Mouse (Mus musculus) heart, embryonic 13.5 days (tissue): ENCODE results near the gene Gng10. TPM values are rescaled to one million over a fixed set of nuclear protein-coding genes. Genes with fewer than 3 reads are reported as not detected.
A peak's percentile ranks its signal among the peaks of the same experiment; 100 is the strongest.

ENCODE experiments used
- ATAC-seq: fragments of 200-750 bp; cut with Nextera tagmentation; 2 replicates; pipeline ENCODE4 v1.8.0; 2017; ENCODE audit warnings: moderate TSS enrichment; ENCODE audit not compliant: insufficient number of reproducible peaks, low FRiP score, low TSS enrichment; ENCODE audit errors: extremely low read depth
- H3K27ac ChIP-seq: fragments of 300-500 bp; sonication (generic); replicated peaks from 2 replicates; pipeline ENCODE4 v1.5.1; 2015; ENCODE audit warnings: moderate library complexity, mild to moderate bottlenecking, inconsistent platforms
- H3K27me3 ChIP-seq: fragments of 300-500 bp; sonication (generic); replicated peaks from 2 replicates; pipeline ENCODE4 v1.6.1; 2015; ENCODE audit warnings: mild to moderate bottlenecking, inconsistent platforms
- H3K36me3 ChIP-seq: fragments of 300-500 bp; sonication (generic); 2 replicates; pipeline ENCODE4 v1.6.1; 2015; ENCODE audit warnings: mild to moderate bottlenecking, inconsistent platforms
- H3K4me1 ChIP-seq: fragments of 300-500 bp; sonication (generic); 2 replicates; pipeline ENCODE4 v1.6.1; 2015; ENCODE audit warnings: inconsistent platforms
- H3K4me2 ChIP-seq: fragments of 300-500 bp; sonication (generic); 2 replicates; pipeline ENCODE4 v1.6.1; 2015; ENCODE audit warnings: inconsistent platforms, mild to moderate bottlenecking, moderate library complexity
- H3K4me3 ChIP-seq: fragments of 300-500 bp; sonication (generic); 2 replicates; pipeline ENCODE4 v1.5.1; 2015; ENCODE audit warnings: moderate library complexity, mild to moderate bottlenecking, inconsistent platforms
- H3K9ac ChIP-seq: fragments of 300-500 bp; sonication (generic); 2 replicates; pipeline ENCODE4 v1.6.1; 2015; ENCODE audit warnings: inconsistent platforms, mild to moderate bottlenecking, moderate library complexity
- H3K9me3 ChIP-seq: fragments of 300-500 bp; sonication (generic); 2 replicates; pipeline ENCODE4 v1.6.1; 2016; ENCODE audit warnings: inconsistent platforms
- WGBS: fragments of 180-500 bp; shearing (Covaris S2); methylation state at CpG from one replicate; pipeline ENCODE4 v1.1.7; 2015; ENCODE audit warnings: mixed read lengths; 5-methylcytosine and 5-hydroxymethylcytosine counted together
- polyA plus RNA-seq: library from polyadenylated mRNA; unstranded; fragments of >200 nt; fragmentation: Nextera tagmentation; extraction: Ambion mirVana; gene quantifications from 2 replicates; pipeline ENCODE4 v1.2.1, GENCODE M21; 2015

Gene Gng10
- 46.6 and 47.8 TPM in 2 replicates for polyA plus RNA-seq

DNA sequence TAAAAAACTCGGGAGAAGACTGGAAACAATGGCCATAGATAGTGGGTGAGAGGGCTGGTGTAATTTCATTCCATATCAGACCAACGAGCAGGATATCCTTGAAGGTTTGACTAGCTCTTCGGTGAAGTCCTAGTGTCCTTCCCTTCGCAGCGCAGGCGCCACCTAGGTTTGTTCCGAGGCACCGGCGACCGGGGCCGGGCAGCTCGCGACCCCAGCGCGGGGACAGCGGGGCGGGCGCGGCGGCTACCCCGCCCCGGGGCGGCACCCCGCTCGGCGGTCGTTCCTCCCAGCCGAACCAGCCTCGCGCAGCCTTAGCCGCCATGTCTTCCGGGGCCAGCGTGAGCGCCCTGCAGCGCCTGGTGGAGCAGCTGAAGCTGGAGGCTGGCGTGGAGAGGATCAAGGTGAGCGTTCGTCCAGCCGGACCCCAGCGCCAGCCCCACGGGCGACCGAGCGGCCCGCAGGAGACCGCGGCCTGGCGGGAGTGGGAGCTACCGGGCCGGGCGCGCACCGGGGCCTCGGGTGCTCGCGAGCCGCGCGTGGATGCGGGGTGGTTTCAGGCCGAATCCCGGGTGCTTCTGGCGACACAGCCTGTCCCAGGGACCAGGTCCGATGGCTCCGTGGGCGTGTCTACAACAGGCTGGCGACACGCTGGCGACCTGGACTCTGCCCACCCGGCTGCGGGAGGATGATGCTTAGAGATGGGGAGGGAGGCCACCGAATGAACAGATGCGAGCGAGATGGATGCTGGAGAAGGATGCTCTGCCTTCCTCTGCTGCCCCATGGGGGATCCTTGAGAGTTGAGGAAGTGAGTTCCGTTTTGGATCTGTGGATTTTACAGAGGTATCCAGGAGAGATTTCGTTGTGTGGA is at the start of gene Gng10:
Gene Gng10, plus strand, starts transcription at position 171 of the 868 bp plus-strand sequence.
- Histone ChIP-seq H3K4me2 (peak within 1 kb of the TSS; percentile 81), H3K9me3 (no peaks in the 10 kb centered on the region), H3K36me3 (peaks cover under 1% of the 10 kb centered on the region; the same call in 1 of the 2 replicates), H3K27me3 (no peaks in the 10 kb centered on the region), H3K9ac (peak within 1 kb of the TSS; percentile 91), H3K27ac (peak within 1 kb of the TSS; percentile 53; the same call in 1 of the 2 replicates), H3K4me1 (peaks cover 11% of the 10 kb centered on the region), H3K4me3 (peak within 1 kb of the TSS; percentile 83)
- WGBS: 11% methylated on average over 70 of the region's 76 CpGs
- ATAC-seq: 0 out of 2 replicates have a peak, but pooled peaks have one; percentile 19

DNA sequence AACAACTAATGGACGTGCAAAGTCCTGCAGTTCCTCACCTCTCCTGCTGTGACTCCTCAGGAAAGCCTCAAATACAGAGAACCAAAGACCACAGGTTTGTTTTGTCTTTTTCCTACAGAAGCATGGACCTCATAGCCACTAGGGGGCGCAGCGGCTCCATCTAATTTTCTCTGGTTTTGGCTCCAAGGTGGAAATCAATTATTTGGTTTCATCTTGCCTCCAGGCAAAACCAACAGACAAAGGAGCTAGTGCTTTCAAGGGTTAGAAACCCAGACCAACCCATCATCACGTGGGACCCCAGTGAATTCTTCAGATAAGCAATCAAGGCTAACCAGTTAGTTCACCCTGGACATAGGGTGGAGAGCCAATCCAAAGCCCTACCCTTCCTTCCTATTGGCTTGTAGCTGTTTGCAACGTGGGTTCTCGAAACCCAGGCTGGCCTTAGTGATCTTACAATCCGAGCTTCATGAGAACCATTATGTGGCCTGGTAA is 49.7 kb upstream of the Gng10 start:
- no peak overlapping the region for H3K4me2 ChIP-seq
- peaks cover 7% of the 10 kb centered on the region for H3K4me1 ChIP-seq
- H3K4me3 ChIP-seq: no peak overlapping the region
- no peak overlapping the region for H3K9ac ChIP-seq
- H3K27me3 ChIP-seq: peaks cover 19% of the 10 kb centered on the region
- 16% methylated on average over 7 of the region's 7 CpGs for WGBS
- H3K36me3 ChIP-seq: no peaks in the 10 kb centered on the region
- H3K9me3 ChIP-seq: no peaks in the 10 kb centered on the region
- no peak for ATAC-seq
- H3K27ac ChIP-seq: no peak overlapping the region

DNA sequence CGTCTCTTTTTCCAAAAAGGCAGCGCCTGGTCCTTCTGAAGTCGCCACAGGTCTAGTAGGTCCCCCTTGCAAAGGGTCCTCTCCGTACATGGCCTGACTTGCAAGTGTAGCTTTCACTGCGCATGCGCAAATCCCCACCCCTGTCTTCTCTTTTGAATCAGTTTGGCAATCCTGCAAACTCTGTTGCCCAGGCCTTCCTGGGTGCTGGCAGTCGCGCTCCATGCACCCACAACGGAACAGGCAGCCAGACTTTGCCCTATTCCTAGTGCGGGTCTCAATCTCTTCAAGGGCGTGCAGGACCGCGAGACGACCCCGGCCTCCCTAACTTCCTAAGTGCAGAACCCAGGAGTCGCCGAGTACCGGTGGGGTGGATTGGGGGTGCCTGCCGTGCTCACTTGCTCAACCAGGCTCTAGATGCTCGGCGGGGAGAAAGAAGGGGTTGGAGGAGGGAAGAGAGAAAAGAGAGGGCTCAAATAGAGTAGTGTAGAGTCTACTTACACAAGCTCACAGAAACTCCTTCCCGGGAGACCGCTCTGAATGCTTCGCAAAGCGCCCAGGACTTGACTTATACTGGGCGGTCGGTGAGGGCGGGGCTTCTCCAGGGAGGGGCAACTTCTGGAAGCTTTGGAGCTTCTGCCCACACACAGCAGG is 48.2 kb upstream of the Gng10 start, which contains the start of gene Ptgr1:
Gene Ptgr1, minus strand, starts transcription at position 580 of the 651 bp plus-strand sequence.
- peak within 1 kb of the TSS; percentile 74 for H3K4me3 ChIP-seq
- WGBS: under 1% methylated on average over 28 of the region's 28 CpGs

DNA sequence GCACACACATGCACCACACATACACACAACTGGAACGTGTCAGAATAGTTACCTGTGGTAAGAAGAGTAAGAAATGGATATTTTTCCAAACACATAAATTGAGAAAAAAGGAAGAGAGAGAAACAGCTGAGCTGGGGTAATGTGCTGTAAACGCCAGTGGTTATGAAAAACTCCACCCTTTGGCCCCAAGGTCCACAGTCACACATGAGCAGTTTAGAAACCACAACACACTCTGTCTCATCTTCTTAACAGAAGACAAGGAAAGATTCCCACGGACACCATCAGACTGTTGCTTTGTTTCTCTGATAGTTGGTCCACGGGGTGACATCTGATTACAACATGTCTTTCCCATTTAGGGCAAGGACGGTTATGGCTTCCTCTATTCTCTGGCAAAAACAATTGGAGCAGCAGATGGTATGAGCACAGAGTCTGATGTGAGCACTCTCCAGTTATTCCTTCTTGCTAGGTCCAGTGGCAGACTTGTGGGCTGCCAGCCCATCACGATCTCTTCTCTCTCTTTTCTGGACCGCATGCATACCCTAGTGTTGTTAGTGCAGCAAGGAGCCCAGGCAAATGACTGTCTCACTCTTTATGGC is 45.5 kb upstream of the Gng10 start:
- no peak for ATAC-seq
- Histone ChIP-seq H3K27me3 (peaks cover 45% of the 10 kb centered on the region), H3K4me3 (no peak overlapping the region), H3K9me3 (no peaks in the 10 kb centered on the region), H3K4me1 (peaks cover 11% of the 10 kb centered on the region), H3K27ac (no peak overlapping the region), H3K9ac (no peak overlapping the region), H3K4me2 (no peak overlapping the region), H3K36me3 (no peaks in the 10 kb centered on the region)
- 84% methylated on average over 7 of the region's 7 CpGs for WGBS

More for the DNA sequence above, 48.2 kb upstream of the Gng10 start, which contains the start of gene Ptgr1:
- Histone ChIP-seq H3K9ac (peak within 1 kb of the TSS; percentile 83), H3K27ac (no peak within 1 kb of the TSS; the same call in 1 of the 2 replicates), H3K4me2 (peak within 1 kb of the TSS; percentile 87), H3K27me3 (peaks cover 28% of the 10 kb centered on the region), H3K4me1 (peaks cover 7% of the 10 kb centered on the region), H3K9me3 (no peaks in the 10 kb centered on the region), H3K36me3 (no peaks in the 10 kb centered on the region)
- no peak for ATAC-seq

DNA sequence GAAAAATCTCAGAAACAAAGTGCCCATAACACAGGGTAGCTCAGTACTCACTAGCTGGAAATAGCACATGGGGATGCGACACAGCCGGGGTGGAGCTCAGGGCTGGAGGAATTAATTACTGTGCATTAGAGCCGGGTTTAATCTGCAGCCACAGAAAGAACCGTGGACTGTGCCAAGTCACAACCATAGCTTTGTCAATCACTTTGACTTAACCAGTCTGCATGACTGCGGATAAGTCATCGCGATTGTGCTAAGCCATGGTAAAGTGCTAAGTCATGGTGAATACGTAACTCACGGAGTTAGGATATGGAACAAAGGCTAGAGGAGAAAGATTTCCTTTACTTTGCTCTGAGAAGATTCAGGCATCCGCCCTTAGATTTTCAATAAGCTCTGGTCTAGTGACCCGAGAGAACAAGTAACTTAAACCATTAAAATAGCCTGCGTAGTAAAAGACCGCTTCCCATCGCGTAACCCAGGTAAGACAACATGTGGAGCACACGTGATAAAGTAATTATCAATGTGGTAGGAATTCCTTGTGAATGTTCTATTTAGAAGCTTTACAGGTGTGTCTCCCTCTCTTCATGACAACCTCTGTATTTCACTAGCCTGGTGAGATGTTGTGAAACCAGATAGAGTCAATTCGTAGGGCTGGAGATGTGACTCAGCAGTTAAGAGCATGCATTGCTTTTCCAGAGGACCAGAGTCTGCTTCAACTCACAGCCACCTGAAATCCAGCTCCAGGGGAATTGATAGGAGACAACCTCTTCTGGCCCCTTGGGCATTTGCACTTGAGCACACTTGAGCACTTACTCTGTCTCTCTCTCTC is 44.1 kb upstream of the Gng10 start:
- H3K4me1 ChIP-seq: peaks cover 18% of the 10 kb centered on the region
- no peak overlapping the region for H3K9ac ChIP-seq
- no peak overlapping the region for H3K4me2 ChIP-seq
- no peaks in the 10 kb centered on the region for H3K9me3 ChIP-seq
- H3K4me3 ChIP-seq: no peak overlapping the region
- no peaks in the 10 kb centered on the region for H3K36me3 ChIP-seq
- 78% methylated on average over 17 of the region's 17 CpGs for WGBS
- ATAC-seq: no peak
- H3K27me3 ChIP-seq: peaks cover 45% of the 10 kb centered on the region
- no peak overlapping the region for H3K27ac ChIP-seq

DNA sequence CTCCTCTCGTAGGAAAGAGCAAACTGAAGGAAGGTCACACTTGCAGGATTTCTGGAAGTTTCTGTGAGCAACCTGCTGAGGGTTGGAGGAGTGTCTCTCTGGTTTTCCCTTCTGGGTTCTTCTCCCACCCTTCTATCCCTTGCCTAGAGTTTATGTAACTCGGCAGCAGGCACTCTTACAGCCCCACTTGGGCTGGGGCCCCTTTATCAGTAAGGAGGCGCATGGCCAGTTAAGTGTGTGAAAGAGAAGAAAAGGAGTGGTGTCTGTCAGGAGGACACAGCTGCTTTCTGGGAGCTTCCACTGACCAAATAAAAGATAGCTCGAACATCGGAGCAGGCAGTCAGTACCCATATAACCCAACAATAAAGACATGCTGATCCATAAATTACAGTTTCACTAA is 42.7 kb upstream of the Gng10 start:
- no peak for ATAC-seq
- no peak overlapping the region for H3K4me3 ChIP-seq
- peaks cover 45% of the 10 kb centered on the region for H3K27me3 ChIP-seq
- no peaks in the 10 kb centered on the region for H3K36me3 ChIP-seq
- H3K27ac ChIP-seq: no peak overlapping the region
- no peak overlapping the region for H3K4me2 ChIP-seq
- 27% methylated on average over 5 of the region's 5 CpGs for WGBS
- H3K9ac ChIP-seq: no peak overlapping the region
- no peaks in the 10 kb centered on the region for H3K9me3 ChIP-seq
- peaks cover 18% of the 10 kb centered on the region for H3K4me1 ChIP-seq

DNA sequence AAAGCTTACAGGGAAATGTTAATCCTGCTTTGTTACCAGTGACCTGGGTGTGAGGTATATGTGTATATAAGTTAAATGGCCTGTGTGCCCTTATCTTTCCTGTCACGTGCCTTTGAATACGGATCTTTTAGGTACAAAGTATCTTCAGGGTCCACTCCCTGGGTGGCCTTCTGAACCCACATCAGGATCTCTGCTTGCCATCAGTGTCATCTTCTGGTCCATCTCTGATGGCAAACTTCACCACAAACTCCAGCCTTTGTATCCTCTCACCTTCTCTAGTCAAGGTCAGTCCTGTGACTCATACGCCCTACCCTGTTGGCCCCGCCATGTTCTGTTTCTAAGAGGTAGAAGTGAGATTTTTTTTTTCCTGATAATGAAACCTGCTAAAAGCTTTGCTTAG is 40.1 kb upstream of the Gng10 start, which contains the start of gene Dnajc25:
Gene Dnajc25, plus strand, starts transcription at position 301 of the 400 bp plus-strand sequence.
- 73% methylated on average over 4 of the region's 4 CpGs for WGBS

DNA sequence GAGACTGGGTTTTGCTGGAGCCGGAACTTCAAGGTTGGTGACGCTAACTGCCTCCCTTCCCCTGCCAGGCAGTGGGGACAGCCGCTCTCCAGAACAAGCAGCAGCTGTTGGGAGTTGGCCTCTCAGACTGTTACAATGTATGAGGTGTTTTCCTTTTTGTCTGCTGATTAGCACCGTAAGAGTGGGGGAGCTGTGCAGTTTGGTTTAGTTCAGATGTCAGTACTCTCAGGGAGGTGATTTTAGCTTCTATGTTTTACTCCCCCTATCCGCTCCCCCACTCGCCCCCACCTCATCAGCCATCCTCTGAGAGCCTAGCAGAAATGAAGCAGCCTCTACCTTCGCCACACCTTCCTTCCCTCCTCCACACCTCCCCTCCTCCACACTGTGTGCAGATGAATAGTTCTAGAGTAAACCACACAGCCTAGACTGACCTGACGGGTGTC is 39.6 kb upstream of the Gng10 start:
- WGBS: 52% methylated on average over 8 of the region's 8 CpGs
- Histone ChIP-seq H3K4me3 (no peak overlapping the region), H3K9me3 (no peaks in the 10 kb centered on the region), H3K36me3 (no peaks in the 10 kb centered on the region), H3K27ac (no peak overlapping the region), H3K27me3 (peaks cover 26% of the 10 kb centered on the region), H3K9ac (no peak overlapping the region; the same call in 1 of the 2 replicates), H3K4me2 (peak overlapping the region; percentile 12; the same call in 1 of the 2 replicates), H3K4me1 (peaks cover 18% of the 10 kb centered on the region)
- no peak for ATAC-seq

More for the DNA sequence above, 40.1 kb upstream of the Gng10 start, which contains the start of gene Dnajc25:
- Histone ChIP-seq H3K27me3 (peaks cover 27% of the 10 kb centered on the region), H3K4me3 (no peak within 1 kb of the TSS), H3K4me1 (peaks cover 18% of the 10 kb centered on the region), H3K9ac (no peak within 1 kb of the TSS; the same call in 1 of the 2 replicates), H3K27ac (no peak within 1 kb of the TSS), H3K9me3 (no peaks in the 10 kb centered on the region), H3K4me2 (peak within 1 kb of the TSS; percentile 12; the same call in 1 of the 2 replicates), H3K36me3 (no peaks in the 10 kb centered on the region)
- no peak for ATAC-seq

DNA sequence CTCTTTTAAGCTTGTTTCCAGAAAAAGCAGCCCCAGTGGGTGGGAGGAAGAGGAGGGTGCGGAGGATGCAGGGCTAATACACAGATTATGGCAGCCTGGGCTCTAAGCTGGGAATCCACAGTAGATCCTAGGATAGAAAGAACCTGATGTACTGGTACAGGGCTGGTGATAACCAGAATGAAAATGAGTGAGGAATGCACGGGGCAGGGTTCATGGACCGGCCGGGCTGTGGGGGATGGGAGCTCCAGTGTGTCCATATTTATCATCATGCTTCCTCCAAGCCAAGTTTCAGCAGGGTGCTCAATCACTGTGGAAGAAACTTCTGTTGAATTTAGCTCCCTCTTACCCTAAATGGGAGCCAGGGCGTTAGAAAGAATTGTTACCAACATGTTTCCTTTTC is 37.8 kb upstream of the Gng10 start:
- no peaks in the 10 kb centered on the region for H3K9me3 ChIP-seq
- ATAC-seq: no peak
- peaks cover 17% of the 10 kb centered on the region for H3K27me3 ChIP-seq
- H3K27ac ChIP-seq: no peak overlapping the region
- H3K4me2 ChIP-seq: no peak overlapping the region
- WGBS: 46% methylated on average over 5 of the region's 5 CpGs
- H3K4me1 ChIP-seq: peaks cover 17% of the 10 kb centered on the region
- H3K9ac ChIP-seq: no peak overlapping the region
- H3K36me3 ChIP-seq: no peaks in the 10 kb centered on the region
- H3K4me3 ChIP-seq: no peak overlapping the region

DNA sequence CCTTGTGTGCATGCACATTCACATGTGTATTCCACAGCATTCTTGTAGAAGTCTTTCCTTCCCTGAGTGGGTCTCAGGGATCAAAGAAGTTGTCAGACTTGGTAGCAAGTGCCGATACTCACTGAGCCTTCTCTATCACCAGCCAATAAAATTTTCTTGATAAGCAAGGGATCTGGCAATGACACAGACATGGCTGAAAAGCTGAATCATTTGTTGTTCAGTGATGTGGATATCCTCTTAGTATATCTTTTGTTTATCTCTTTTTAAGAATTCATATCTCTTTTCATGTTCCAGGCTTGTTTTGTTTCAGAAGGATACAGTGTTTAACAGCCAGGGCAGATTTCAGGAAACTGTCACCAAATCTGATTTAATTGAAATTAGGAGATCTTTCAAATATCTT is 36.2 kb upstream of the Gng10 start:
- Histone ChIP-seq H3K36me3 (no peaks in the 10 kb centered on the region), H3K4me2 (no peak overlapping the region), H3K27ac (no peak overlapping the region), H3K9me3 (no peaks in the 10 kb centered on the region), H3K27me3 (peaks cover 1% of the 10 kb centered on the region; the same call in 1 of the 2 replicates), H3K9ac (no peak overlapping the region), H3K4me3 (no peak overlapping the region), H3K4me1 (peaks cover 18% of the 10 kb centered on the region)
- WGBS: 69% methylated on average over 1 of the region's 1 CpGs
- no peak for ATAC-seq
